ENCODE assay signal across 8 mouse cellular contexts in genomic region chr8:61223283-61223682, GRCm38 (mm10). TPM values are rescaled to one million over a fixed set of nuclear protein-coding genes. Genes with fewer than 3 reads are reported as not detected.
DNase-seq lines count a peak whose midpoint lies in the region; ATAC-seq and TF ChIP-seq lines count a peak whose summit lies in the region.

No protein-coding gene starts in this region.

- no peaks in the 10 kb centered on the region for H3K36me3 ChIP-seq in kidney, embryonic 16.5 days (ENCODE audit: insufficient read depth, low read length)
- H3K36me3 ChIP-seq in embryonic facial prominence, embryonic 10.5 days (replicated peaks) = peaks cover 7% of the 10 kb centered on the region
- no peaks in the 10 kb centered on the region for H3K36me3 ChIP-seq in hindbrain, postnatal 0 days (ENCODE audit: insufficient read depth, low read length)
- H3K36me3 ChIP-seq in myocyte (ENCODE audit: control insufficient read depth, insufficient read depth) = peaks cover 6% of the 10 kb centered on the region

- no peak for TF ChIP-seq POLR2A in myocyte (IDR thresholded peaks at IDR 0.05; ENCODE audit: insufficient read length, low read depth)

- H3K9me3 ChIP-seq in kidney, embryonic 16.5 days (ENCODE audit: low read length) = no peaks in the 10 kb centered on the region
- no peaks in the 10 kb centered on the region for H3K9me3 ChIP-seq in embryonic facial prominence, embryonic 10.5 days
- no peaks in the 10 kb centered on the region for H3K9me3 ChIP-seq in hindbrain, postnatal 0 days (ENCODE audit: low read length)

- peak overlapping the region; percentile 93 for H3K27ac ChIP-seq in kidney, embryonic 16.5 days (ENCODE audit: low read length)
- H3K27ac ChIP-seq in embryonic facial prominence, embryonic 10.5 days (replicated peaks) = peak overlapping the region; percentile 96
- H3K27ac ChIP-seq in hindbrain, postnatal 0 days = no peak overlapping the region

- intact Hi-C loops in gastrocnemius, postnatal 14 days (cut with DNase I; ENCODE audit: low total_unique reads) = loop anchor here (10.0 kb wide), 1 partner anchor 262 kb away; the partner anchor contains the start of gene Cbr4

- TF ChIP-seq CTCF in hindbrain, postnatal 0 days (IDR thresholded peaks at IDR 0.05; ENCODE audit: low read depth) = no peak

- peak overlapping the region; percentile 87 for H3ac ChIP-seq in myocyte (ENCODE audit: control insufficient read depth, insufficient read length)

- WGBS in kidney, embryonic 16.5 days = 25% methylated on average over 5 of the region's 5 CpGs
- WGBS in embryonic facial prominence, embryonic 10.5 days = 23% methylated on average over 5 of the region's 5 CpGs
- WGBS in hindbrain, postnatal 0 days = 28% methylated on average over 5 of the region's 5 CpGs

- peaks cover 25% of the 10 kb centered on the region for H3K4me1 ChIP-seq in kidney, embryonic 16.5 days (ENCODE audit: insufficient read depth, low read length)
- H3K4me1 ChIP-seq in embryonic facial prominence, embryonic 10.5 days = peaks cover 47% of the 10 kb centered on the region
- peaks cover 14% of the 10 kb centered on the region for H3K4me1 ChIP-seq in hindbrain, postnatal 0 days (ENCODE audit: insufficient read depth, low read length)

- DNase-seq in kidney, adult 8-10 months = no peak
- no peak for DNase-seq in embryonic facial prominence, embryonic 10.5 days (ENCODE audit: low spot score)
- DNase-seq in hindbrain, postnatal 0 days (ENCODE audit: low spot score) = no peak
- DNase-seq in right cerebral cortex, postnatal 4 days = no peak
- DNase-seq in gastrocnemius, postnatal 14 days = no peak
- DNase-seq in c-Kit-positive CD71-positive TER-119-positive erythroid progenitor cells, embryonic 14.5 days (ENCODE audit: low spot score) = no peak

- ATAC-seq in kidney, embryonic 16.5 days (ENCODE audit: low FRiP score, low TSS enrichment) = no peak
- ATAC-seq in hindbrain, postnatal 0 days = no peak

- peaks cover 12% of the 10 kb centered on the region for H3K79me2 ChIP-seq in myocyte (ENCODE audit: control insufficient read depth, insufficient read depth)

- H3K4me3 ChIP-seq in kidney, embryonic 16.5 days (ENCODE audit: low read length) = peak overlapping the region; percentile 90
- peak overlapping the region; percentile 90 for H3K4me3 ChIP-seq in embryonic facial prominence, embryonic 10.5 days
- peak overlapping the region; percentile 68 for H3K4me3 ChIP-seq in hindbrain, postnatal 0 days (ENCODE audit: low read length)
- peak overlapping the region; percentile 71 for H3K4me3 ChIP-seq in myocyte

- peak overlapping the region; percentile 94 for H3K9ac ChIP-seq in kidney, embryonic 16.5 days (replicated peaks; ENCODE audit: low read length)
- H3K9ac ChIP-seq in hindbrain, postnatal 0 days (replicated peaks; ENCODE audit: low read length) = peak overlapping the region; percentile 75

- H3K27me3 ChIP-seq in kidney, embryonic 16.5 days (ENCODE audit: insufficient read depth, low read length) = no peaks in the 10 kb centered on the region
- H3K27me3 ChIP-seq in embryonic facial prominence, embryonic 10.5 days (replicated peaks; ENCODE audit: low read depth, poor library complexity, severe bottlenecking) = no peaks in the 10 kb centered on the region
- H3K27me3 ChIP-seq in hindbrain, postnatal 0 days (ENCODE audit: insufficient read depth, low read length) = no peaks in the 10 kb centered on the region
- H3K27me3 ChIP-seq in myocyte (ENCODE audit: control insufficient read depth, insufficient read depth, insufficient read length) = no peaks in the 10 kb centered on the region

- peak overlapping the region; percentile 69 for H3K4me2 ChIP-seq in kidney, embryonic 16.5 days (replicated peaks; ENCODE audit: low read depth, low read length)
- peak overlapping the region; percentile 86 for H3K4me2 ChIP-seq in hindbrain, postnatal 0 days (ENCODE audit: low read depth, low read length)
- peak overlapping the region; percentile 73 for H3K4me2 ChIP-seq in myocyte (ENCODE audit: low read depth)

TF ChIP-seq in myocyte, 11 proteins besides CTCF, POLR2A, EP300 and RAD21:
- TF ChIP-seq REST (IDR thresholded peaks at IDR 0.05; ENCODE audit: insufficient read depth, insufficient read length) (no peak), MYOG (IDR thresholded peaks at IDR 0.05; ENCODE audit: control insufficient read depth in 1 of 3, insufficient read depth in 1 of 3, insufficient read length in 2 of 3, low read depth in 2 of 3) (no peak), POLR2AphosphoS2 (IDR thresholded peaks at IDR 0.05; ENCODE audit: insufficient read length, low read depth) (no peak), USF1 (IDR thresholded peaks at IDR 0.05; ENCODE audit: low read depth) (no peak), CEBPB (IDR thresholded peaks at IDR 0.05; ENCODE audit: insufficient read depth, poor library complexity, severe bottlenecking) (no peak), TCF3 (IDR thresholded peaks at IDR 0.05; ENCODE audit: insufficient read length, low read depth) (no peak), MYOD1 (IDR thresholded peaks at IDR 0.05; ENCODE audit: control insufficient read depth in 1 of 3, insufficient read length in 2 of 3, low read depth in 2 of 3) (no peak), MAX (IDR thresholded peaks at IDR 0.05; ENCODE audit: low read depth) (no peak)

RNA-seq across cellular contexts. Expression of gene Sh3rf1, which starts 0.4 kb away (rescaled TPM):
- 23.3 and 26.7 TPM in 2 replicates for polyA plus RNA-seq in kidney, embryonic 16.5 days (2015; fragmentation: Nextera tagmentation; extraction: Ambion mirVana)
- polyA plus RNA-seq in embryonic facial prominence, embryonic 10.5 days (2016; fragmentation: Nextera tagmentation; extraction: Ambion mirVana) = 17.0 and 17.4 TPM in 2 replicates
- 31.3 and 33.9 TPM in 2 replicates for total RNA-seq in hindbrain, postnatal 0 days (2014; rRNA removed)
- 17.8 and 17.9 TPM in 2 replicates for polyA plus RNA-seq in hindbrain, postnatal 0 days (2015; fragmentation: Nextera tagmentation; extraction: Ambion mirVana)
- 4.2 TPM for polyA plus RNA-seq in myocyte (2012; fragmentation: generic; extraction: Trizol)
- 1 to 10 TPM; 2.8 to 3.4 TPM for total RNA-seq in gastrocnemius, postnatal 14 days (2021)
